Mouse (Mus musculus) brain, embryonic 14.5 days (tissue): ENCODE data around the gene Cybb.

Source experiments
- CTCF ChIP-seq: fragments of 200-500 bp; IDR thresholded peaks from 2 replicates; pipeline ENCODE4 v1.5.1; 2012; ENCODE audit warnings: inconsistent platforms, mild to moderate bottlenecking, moderate library complexity, borderline replicate concordance; ENCODE audit not compliant: insufficient read depth, insufficient read length; ENCODE audit errors: extremely low read depth
- POLR2A ChIP-seq: fragments of 200-500 bp; IDR thresholded peaks from 2 replicates; pipeline ENCODE4 v1.6.1; 2012; ENCODE audit warnings: mild to moderate bottlenecking, inconsistent platforms, borderline replicate concordance; ENCODE audit not compliant: poor library complexity, insufficient read depth, insufficient read length, severe bottlenecking; ENCODE audit errors: extremely low read depth

GRCm38 (mm10) chrX:9470811-9471388 lies 16.7 kb downstream of the Cybb start:
- TF ChIP-seq CTCF (no peak), POLR2A (no peak)
